Mouse (Mus musculus) lung, postnatal 14 days (tissue): ENCODE data around the gene Dffa.
A peak's percentile ranks its signal among the peaks of the same experiment; 100 is the strongest.
"Not testable (repeated sequence)": the region's sequence is repeated elsewhere in the genome, so short reads cannot be mapped to it uniquely, and the experiment has no call there.

Source experiments
- DNase-seq: peaks from one replicate; pipeline ENCODE4 v3.0.0; 2021

Dffa gene

DNA sequence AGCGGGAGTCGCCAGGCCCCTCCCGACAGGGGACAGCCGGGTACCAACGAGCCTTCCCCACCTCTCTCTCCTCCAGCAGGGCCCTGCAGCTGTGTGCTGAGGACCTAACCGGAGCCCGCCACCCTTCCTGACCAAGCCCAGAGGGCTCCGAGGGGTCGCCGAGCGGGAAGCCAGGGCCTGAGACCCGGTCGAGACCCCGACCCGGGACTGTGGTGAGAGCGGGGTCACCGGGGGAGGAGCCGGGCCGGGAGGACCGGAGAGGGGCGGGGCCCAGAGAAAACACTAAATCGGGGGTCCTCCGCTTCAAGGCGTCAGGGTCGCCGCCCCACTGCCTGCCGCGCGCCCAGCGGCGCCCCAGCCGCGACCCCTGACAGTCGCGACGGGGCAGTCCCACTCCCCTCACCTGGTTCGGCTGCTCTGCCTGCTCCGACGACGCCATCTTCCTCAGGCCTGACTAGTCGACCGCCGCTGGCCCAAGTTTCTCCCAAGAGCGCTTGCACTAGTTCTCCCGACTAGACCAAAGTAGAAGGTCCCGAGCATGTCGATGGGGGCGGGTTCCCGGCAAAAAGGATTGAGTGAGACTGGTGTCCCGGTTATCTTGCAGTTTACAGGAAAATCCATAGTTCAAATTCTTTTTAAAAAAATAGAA lies 4.5 kb upstream of the Dffa start, which contains the start of gene Pex14:
Gene Pex14 (minus strand): TSS at position 508 of the 649 bp plus-strand sequence.
- DNase-seq: peak; percentile 89

DNA sequence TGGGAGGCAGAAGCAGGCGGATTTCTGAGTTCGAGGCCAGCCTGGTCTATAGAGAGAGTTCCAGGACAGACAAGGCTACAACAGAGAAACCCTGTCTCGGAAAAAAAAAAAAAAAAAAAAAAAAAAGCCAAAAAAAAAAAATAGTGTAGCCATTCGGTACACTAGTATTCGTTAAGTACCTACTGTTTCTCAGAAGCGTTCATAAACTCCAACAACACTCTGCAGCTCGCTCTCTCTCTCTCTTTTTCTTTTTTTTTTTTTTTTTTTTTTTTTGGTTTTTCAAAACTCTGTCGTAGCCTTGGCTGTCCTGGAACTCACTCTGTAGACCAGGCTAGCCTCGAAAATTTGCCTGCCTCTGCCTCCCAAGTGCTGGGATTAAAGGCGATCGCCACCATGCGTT lies 3.5 kb upstream of the Dffa start:
- not testable (repeated sequence) for DNase-seq

DNA sequence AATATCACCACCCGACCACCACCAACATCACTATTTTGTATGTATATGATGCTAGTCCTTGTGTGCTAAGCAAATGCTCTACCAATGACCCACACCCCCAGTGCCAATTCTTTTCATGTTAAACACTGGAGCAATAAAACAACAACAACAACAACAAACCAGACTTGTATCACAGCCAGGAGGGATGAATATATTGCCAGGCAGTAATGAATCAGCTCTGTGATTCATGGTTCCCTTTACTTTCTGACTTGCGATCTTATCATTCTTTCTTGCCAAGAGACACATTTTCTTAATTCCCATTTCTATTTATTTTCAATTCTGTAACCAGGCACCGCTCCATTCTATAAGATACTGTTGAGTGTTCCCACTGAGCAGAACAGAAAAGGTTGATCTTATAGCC lies 2.5 kb upstream of the Dffa start:
- no peak for DNase-seq

DNA sequence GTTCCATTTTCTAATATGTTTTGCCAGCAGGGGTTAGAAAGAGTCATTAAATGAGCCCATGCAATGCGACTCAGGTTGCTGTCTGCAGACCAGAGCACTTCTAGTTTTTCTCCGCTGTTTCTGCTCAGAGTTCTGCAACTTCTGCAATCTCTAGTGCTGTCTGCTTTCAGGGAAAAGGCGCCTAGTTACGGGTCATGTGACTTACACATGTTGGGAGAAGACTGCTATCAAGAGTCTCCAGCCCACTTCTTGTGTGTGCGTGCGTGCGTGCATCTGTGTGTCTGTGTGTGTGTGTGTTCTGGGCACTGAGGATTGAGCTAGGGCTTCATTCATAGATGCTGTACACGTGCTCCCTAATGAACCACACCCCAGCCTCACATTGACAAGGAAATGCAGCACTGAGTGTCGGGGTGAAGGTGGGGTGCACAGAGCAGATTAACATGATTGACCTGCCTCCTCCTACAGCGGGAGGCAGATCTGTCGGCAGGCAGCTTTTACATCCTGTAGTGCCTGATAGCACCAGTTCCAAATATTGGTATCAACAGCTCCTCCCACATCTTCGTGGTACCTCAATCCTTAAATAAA lies 16.1 kb downstream of the Dffa start:
- DNase-seq: not testable (repeated sequence)

DNA sequence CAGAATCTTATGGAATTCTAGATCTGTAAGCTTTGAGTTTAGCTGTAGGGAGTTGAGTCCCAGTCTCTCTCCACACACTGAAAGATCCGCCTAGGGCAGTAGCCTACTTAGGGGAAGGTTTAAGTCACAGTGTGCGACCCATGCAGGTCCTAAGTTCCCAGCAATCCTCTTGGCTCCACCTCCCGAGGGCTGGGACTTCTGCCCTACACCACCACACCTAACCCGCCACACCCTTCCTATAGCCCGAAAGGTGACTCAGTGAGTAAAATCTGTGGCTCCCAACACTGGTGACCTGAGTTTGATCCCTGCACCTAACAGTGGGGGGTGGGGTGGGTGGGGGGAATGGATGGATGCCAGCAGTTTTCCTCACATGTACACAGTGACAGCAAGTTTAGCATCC lies 19.5 kb downstream of the Dffa start:
- DNase-seq: no peak

DNA sequence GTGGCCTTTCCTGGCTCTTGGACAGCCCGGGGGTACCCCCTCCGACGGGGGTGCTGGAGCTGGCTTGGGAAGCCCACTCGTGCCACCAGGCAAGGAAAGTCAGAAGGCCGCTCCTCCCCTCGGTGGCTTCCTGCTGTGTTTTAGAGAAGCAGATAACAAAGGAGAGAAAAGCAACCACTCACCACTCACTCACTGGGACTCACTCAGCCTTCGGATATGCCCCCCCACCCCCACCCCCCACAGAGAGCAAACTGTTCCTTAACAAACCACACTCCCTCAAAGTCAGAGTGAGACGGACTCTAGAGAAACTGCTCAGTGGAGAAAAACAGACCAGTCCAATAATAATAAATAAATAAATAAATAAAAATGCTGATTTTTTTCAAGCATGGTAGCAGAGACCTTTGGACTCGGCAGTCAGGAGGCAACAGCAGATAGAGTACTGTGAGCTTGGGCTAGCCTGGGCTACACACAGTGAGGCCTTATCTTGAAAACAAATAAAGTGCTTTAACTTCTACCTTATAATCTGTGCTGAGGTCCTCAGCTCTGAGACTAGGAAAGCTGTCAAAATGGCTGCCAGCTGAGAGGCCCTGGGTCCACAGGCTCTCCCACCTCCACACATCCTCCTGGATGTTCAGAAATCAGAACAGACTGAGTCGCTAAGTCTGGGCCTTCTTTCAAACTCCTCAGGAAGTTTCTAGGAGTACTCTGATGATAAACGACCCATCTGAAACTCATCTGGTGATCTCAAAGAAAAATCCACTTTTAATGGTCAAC lies 21.6 kb downstream of the Dffa start:
- no peak for DNase-seq

DNA sequence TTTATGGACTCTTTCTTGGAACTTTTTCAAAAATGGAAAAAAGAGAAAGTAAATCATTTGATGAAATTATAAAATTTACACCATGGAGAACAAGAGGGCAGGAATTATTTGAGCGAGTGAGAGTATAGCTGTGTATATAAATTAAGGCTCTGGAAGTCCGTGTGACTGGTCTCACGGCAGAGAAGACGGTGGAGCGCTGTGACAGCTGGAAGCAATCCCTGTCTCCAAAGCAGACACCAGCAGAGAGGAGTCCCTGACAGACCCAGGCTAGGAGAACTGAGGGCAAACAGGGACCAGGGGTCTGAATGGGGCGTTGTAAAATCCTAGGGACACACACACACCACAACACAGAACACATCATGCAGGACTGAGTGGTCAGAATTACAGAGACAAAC lies 22.2 kb downstream of the Dffa start:
- DNase-seq: no peak

DNA sequence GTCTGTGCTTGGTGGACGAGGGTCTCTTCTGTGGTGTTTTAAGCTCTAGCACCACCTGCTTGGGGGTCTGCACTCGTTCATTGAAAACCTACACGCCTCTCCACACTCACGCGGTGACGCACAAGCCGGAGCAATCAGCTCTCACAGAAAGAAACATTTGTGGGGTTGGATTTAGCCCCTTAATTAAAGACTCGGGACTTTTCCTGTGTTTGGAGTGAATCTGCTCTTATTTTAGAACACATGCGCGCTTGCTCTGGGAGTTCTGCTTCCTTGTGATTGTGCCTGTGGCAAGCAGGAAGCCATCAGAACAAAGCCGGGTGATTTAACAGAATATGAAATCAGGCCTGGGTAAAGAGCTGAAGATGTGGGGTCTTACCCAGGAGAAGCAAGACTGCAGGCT lies 22.7 kb downstream of the Dffa start, which contains the start of gene Cort:
Gene Cort (minus strand): TSS at position 101 of the 400 bp plus-strand sequence.
- no peak for DNase-seq

DNA sequence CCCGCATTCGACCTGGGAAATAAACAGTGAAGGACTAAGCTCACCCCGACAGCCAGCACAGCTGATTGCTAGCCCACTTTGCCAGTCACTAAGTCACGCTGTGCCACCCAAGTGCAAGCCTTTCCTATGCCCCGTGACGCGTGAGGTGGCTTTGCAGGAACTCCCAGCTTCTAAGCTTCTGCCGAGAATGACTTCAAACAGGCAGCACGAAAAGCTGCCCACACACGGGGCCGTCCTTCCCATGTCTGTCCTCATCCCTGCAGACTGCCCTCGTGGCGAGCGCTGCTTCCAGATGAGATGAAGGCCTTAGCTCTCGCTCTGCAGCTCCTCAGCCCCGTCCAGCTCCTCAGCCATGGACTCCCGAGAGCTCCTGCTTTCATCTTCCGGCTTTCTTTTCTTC lies 24.5 kb downstream of the Dffa start:
- DNase-seq: no peak

DNA sequence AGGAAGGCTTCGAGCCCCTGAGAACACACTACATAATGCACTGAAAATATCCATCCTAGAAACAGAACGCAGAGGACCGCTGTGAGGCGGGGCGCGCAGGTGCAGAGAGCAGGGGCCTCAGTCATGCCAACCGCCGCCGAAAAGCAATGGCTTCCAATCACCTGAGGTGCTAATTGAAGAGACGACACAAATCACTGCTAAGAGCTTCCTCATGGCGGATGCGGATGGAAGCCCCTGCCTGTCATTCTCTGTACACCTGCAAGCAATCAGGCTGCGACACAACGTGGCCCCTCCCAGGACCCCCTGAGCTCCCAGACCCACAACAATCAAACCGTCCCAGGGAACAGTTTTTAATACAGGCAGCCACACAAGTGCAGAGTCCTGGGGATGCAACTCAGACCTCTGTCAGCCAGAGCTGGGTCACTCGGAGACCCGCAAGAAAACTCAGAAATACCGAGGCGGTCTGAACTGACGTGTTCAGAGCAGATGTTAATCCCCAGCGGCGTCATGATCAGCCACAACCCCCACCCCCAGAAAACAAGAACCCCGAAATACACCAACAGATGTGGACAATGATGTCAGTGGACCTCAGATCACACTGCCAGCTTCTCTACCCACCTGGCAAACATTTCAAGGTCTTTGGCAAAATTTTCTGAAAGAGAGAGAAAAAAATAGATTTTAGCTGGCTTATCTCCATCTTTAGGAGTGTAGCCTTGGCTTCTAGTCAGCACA lies 27.2 kb downstream of the Dffa start:
- DNase-seq: no peak

DNA sequence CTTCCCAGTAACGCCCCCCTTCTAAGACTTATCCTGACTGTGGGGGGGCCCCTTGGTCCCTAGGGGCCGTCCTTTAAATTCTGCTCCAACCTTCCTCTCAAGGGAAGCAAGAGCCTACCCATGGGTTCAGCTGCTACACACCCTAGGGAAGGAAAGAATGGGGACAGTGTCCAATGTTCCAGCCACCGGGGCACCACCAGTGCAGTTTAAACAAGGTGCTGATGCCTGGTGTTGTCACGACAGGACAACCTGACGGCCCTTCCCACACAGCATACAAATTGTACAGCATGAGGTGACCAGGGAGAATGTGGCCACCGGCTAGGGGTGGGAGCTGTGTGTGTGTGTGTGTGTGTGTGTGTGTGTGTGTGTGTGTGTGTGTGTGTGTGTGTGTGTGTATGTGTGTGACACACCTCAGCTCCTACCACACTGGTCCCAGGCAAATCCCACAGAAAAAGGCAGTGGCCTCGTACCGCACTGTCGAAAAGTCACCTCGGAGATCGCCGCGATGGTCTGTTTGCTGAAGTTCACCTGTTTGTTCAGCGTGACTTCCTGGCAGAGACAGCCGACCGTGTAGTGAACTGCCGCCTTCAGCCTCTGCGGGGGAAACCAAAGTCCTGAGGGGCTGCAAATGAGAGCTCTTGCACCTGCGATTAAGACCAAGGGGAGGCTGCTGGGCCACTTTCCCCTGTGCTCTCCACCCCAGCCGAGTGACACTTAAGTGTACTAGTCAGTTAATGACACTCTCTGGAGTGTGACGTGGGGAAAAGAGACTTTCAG lies 28.0 kb downstream of the Dffa start:
- no peak for DNase-seq

DNA sequence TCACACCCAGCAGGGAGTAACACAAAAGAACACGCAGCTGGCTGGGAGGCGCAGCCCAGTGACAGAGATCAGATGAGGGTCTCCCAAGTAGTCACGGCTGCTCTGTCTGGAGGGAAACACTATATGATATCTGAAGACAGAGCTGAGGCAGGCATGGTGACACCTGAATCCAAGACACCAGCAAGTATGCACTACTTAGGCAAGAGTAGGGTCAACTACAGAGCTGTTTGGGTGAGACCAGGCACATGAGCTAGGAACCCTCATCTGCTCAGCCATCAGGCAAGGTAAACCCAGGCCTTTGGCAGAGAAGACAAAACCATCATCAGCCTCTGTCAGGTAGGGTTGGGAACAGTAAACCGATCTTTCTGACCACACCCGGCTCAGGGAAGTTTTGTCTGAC lies 29.4 kb downstream of the Dffa start:
- no peak for DNase-seq

DNA sequence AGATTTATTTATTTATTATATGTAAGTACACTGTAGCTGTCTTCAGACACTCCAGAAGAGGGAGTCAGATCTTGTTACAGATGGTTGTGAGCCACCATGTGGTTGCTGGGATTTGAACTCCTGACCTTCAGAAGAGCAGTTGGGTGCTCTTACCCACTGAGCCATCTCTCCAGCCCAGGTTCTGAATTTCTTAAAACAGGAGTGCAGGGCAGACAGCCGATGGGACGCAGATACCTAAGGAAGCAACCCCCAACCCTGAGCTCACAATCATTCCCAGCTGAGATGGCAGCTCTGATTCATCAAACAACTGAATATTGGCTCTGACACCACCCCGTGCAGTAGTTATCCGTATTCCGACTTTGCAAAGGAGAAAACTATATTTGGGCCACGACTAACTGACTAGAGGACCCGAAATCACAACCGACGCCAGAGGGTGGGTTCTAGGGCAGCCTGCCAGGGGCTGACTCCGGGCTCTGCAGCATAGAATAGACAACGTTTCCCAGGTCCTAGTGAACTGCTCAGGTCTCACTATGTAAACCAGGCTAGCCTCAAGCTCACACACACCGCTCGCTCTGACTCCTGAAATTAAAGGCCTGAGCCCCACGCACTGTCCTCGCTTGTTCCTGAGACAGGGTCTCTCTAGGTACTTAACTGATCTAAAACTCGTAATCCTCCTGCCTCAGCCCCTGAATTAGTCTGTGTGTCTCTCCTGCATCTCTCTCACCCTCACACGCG lies 32.3 kb downstream of the Dffa start:
- no peak for DNase-seq

DNA sequence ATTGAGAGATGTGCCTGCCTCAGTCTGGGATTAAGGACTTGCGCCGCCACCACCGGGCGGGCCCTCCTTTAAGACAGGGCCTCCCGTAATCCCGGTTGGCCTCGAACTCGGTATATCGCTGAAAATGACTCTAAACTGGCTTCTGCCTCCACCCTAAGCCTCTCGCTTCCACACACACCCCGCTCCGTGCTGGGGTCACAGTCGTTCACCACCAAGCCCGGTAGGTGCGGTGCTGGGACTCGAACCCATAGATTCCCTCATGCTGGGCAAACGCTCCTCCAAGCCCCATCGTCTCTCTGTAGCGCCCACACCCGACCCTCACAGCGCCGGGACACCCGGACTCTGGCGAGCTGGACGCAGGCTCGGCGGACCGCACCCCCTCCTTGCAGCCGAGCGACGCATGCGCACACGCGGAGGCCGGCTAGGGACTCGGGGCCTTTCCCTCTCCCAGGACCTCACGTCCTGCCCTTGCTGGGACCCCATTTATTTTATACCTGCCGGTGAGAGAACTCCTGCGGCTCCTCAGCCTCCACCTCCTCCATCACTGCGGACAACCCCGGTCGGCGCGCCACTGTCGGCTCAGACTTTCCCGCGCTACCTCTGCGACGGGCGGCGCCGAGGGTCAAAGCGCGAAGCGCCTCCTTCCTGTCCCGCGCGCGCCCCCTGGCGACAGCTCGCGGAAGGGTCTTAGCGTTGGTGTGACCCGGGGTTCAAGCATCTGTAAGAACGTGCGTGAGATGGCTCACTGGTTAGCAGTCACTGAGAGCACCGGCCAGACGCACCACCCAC lies 33.2 kb downstream of the Dffa start, which contains the start of gene Cenps:
Gene Cenps (minus strand): TSS at position 648 of the 789 bp plus-strand sequence.
- DNase-seq: peak; percentile 91

DNA sequence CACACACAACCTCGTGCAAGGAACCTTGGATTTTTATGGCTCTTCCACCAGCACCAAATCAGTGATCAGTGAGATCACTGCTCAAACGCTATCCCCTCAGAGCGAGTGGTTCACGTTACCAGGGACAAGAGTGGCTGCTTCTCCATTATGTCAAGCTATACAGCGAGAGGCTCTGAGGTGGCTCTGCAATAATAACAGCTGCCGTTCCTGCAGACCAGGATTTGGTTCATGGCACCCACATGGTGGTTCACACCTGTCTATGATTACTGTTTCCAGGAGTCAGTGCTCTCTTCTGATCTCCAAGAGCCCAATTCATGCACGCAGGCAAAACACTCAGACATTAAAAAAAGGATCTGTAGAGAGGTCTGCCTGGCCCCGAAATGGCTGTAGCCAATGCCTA lies 34.6 kb downstream of the Dffa start:
- no peak for DNase-seq

DNA sequence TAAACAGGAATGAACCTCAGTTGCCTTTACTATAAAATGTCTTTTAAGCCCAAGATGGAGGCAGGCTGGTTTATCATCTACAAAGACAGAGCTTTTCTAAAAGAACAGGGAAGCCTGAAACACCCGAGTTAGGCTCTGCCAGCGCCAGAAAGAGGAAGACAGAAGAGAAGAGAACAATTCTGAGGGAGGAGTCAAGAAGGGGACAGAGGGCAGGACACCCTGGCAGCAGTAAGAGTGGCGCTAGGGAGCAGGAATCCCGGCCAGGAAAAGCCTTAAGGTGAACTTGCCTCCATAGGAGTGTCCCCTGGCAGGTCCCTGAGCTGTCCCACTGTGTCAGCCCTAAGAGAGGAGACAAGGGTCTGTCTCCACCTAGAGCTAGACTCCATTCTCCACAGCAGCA lies 39.6 kb downstream of the Dffa start:
- DNase-seq: no peak

DNA sequence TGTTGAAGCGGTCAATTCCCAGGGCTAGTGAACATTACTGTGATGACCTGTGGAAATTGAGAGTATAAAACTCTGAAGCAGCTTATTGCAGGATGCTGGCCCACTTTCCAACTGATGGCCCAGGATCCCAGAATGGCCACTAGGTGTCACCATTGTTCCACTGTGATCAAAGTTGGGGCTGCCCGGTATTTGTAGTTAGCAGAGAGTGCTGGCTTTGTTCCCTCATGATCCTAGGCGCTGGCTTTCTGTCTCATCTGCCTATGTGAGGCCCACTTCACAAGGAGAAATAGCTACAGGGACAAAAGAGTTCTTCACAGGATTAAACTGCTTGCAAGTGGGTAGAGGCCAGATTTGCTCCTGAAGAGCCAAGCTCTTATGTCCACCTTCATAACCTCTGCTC lies 40.5 kb downstream of the Dffa start:
- DNase-seq: peak; percentile 84

DNA sequence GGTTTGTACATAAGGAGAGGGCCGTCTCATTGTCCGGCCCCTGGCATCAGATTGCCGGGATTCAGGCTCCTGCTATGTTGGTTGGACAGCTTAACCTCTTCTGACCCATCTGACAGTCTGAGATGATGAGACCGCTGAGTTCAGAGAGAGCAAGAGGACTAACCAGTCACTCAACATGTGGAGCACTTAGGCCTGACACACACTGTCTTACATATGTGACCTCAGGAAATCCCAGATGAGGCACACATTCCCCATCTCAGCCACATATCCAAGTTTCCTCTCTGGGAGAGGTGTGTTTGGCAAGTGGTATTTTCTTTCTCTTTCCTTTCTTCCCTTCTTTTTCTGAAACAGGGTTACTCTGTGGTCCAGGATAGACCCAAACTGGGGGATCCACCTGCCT lies 41.2 kb downstream of the Dffa start:
- DNase-seq: no peak

DNA sequence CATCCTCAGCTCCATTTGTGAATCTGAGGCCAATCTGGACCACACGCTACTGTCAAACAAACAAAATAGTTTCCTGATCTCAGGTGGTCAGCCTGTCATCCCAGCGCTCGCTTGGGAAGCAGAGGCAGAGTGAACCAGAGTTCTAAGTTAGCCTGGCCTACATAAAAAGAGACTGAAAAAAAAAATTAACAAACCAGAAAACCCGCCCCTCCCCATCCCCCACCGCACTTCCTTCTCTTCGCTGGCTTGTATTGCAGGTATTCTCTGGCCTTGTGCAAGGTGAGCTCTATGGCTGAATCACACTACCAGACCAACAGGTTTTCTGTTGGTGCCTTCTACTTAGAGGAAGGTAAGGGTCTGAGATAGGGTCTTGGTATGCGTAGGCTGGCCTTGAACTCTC lies 43.6 kb downstream of the Dffa start:
- no peak for DNase-seq

DNA sequence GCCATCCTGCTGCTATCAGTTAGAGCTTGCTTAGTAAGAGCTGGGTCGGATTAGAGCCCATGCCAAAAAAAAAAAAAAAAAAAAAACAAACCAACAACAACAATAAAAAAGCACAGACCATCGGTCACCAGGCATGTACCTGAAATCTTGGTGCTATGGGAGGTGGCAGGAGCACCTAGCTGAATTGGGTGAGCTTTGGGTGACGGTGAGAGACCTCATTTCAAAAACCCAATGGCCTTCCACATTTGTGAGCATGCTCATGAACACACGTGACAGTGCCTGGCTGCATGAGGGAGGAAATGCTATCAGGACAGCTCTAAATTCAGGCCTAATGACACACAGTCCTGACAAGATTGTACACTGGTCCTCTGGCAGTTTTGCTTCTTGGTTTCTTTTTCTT lies 44.1 kb downstream of the Dffa start:
- DNase-seq: no peak

DNA sequence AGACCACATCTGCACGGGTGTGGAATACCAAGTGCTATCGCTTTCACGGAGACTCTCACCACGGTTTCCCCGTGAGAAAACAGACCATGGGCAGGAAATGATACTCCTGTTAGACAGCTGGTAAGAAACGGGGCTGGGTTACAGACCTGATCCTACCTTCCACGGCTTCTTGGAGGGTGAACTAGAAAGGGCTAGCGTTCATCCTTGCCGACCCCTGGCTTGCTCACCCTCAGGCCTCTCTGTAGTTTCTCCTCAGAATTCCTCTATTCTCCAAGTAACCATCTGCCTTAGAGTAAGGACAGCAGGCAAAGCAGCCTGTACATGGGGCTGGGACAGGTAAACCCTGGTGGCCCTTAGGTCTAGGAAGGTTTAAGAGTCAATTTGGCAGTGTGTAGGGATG lies 45.2 kb downstream of the Dffa start:
- no peak for DNase-seq
